Mouse (Mus musculus) heart, adult 9 months (tissue): ENCODE data around the gene Gamt.

Experiments
- DNase-seq, 2 experiments: peaks; one replicate each; pipeline ENCODE4 v3.0.0; 2022; ENCODE audit warnings: low spot score in 2 of 2

Gene Gamt

DNA sequence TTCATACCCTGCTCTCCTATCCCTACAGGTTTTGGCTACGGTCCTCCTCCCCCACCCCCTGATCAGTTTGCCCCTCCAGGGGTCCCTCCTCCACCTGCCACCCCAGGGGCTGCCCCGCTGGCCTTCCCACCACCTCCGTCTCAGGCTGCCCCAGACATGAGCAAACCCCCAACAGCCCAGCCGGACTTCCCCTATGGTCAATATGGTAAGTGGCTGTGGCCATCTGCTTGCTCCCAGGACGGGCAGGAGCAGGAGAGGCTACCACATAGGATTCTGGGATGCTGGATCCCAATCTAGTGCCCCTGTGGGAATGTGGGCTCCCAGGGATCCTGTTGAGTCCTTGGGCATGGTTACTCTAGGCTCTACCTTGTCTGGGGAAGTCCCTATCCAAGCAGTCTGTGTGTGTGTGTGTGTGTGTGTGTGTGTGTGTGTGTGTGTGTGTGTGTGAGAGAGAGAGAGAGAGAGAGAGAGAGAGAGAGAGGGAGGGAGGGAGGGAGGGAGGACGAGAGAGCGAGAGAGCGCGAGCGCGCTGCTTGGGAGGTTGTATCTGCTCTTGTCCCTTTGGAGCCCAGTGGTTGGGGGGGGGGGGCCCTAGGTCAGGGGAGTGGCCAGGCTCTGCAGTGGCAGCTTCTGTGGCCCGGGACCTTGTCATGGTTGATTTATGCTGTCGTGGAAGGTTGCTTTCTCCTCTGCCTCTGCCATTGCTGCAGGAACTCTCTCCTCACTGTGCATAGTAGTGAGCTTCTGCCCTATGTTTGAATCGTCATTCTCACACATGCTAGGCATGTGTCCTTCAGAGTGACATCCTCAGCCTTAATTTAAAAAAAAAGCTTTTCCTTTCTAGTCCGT is 24.6 kb upstream of the Gamt start:
- DNase-seq, result no peak

DNA sequence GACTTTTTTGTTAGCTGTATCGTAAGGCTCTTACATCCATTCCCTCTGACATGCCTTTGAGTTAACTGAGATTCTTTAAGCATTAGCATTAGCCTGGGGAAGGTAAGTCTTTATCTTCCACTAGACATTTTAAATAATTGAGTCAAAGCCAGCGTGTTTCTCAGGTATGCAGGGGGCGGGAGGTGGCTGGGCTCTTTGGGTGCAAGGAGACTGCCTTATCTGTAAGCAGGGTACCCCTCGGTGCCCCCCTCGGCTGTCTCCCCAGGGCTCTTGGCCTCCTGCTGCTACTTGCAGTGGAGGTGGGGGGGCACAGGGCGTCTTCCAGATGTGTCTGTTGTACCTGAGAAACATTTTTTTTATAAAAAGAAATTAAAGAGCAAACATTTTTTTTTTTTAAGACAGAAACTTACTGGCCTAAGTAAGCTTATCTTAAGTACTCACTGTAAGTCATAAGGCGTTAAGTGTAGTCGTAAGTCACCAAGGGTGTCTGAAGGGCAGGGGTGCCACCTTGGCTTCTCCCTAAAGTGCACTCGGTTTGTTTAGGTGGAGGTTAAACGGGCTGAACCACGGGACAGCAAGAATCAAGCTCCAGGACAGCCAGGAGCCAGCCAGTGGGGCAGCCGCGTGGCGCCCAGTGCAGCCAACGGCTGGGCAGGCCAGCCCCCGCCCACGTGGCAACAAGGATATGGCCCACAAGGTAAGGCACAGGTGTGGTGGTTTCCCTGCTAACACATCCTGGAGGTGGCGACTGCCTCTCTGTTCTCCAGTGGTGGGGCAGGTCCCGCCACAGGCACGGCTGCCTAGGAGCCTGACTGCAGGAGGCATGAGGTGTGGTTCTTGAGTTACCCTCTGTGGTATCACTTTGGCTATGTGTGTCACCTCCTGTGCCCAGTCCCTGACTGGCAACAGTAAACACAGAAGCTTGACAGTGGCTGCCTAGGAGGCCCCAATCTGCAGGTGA is 21.9 kb upstream of the Gamt start:
- DNase-seq, result no peak

DNA sequence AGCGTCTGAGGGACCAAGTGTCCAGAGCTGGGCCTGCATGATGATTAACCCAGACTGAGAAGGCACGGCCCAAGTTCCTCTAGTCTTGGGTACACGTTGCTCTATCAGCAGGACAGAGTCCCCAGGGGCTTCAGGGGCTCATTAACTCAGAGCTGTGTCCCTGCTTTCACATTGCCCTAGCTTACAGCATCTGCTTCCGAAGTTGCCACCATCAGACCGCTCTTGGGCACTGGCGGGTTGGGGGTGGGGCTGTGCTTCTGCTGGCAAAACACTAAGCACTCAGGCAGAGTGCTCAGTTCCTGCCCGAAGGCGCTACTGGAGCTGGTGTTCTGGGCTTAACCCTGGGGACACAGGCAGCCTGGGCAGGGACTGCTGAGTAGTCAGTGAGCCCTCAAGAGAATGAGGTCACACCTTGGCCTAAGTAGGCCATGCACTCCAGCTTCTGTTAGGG is 21.1 kb upstream of the Gamt start:
- DNase-seq, result no peak

DNA sequence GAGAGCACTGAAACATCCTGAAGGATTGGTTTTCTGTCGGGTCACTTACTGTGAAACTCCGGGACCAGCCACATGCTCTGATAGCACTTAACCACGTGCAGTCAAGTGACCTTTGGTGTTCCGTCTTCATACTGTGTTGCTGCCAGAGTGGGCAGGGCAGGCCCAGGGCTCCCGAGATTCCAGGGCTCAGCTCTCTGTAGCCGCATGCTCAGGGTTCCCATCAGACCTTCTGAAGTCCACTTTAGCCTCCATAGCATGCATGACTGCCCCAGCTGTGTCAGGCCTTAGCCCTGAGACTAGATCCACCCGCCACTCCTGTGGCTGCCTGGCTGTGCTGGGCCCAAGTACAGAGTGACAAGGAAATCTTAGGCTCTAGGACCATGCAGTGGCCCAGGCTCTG is 20.5 kb upstream of the Gamt start:
- peak in 1 of 2 experiments; percentile 64 for DNase-seq

DNA sequence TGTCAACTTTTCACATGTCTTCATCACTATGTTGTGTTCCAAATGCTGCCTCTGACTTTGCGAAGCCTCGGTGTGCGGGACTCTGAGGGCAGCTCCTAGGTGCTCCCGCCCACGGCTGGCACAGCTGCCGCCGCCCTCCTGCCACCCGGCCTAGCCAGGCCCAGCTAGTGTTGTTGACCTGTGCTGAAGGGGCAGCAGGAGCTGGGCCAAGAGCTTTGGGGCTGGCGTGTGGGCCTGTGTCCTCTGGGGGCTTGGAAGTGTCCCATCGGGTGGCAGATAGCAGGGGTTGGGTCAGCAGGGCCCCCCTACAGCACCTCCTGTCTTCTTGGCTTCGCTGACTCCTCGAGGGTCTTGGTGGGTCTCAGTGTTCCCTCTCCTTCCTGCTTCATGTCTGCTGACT is 18.5 kb upstream of the Gamt start:
- no peak for DNase-seq

DNA sequence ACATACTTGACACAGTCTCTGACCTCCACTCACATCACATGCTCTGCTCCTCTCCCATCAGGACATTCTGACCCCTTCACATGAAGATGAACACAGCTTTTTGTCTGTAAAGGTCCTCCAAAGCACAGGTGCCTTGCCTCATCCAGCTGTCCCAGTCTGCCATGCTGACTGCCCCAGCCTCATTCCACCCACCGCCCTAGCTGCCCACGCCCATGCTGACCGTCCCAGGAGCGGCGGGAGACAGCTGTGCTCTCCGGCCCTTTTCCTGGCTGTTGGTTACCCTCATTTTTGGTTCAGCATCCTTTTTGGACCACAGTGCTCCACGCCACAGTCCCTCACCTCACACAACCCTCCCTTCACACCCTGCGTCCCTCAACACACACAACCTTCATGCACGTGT is 17.6 kb upstream of the Gamt start:
- no peak for DNase-seq

DNA sequence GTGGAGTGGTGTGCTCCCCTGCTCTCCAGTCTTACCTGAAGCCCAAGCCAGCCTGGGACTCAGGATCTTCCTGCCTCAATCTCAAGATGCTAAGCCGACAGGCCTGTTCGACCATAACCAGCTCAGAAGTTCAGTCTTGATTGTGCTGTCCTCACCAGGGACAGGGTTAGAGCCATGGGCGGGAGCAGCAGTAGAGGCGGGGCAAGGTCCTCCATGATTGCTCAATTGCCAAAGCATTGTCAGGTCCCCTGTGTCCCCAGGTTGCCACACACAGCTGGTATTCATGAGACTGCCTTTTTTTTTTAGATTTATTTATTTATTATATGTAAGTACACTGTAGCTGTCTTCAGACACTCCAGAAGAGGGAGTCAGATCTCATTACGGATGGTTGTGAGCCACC is 15.4 kb upstream of the Gamt start:
- DNase-seq, result no peak

DNA sequence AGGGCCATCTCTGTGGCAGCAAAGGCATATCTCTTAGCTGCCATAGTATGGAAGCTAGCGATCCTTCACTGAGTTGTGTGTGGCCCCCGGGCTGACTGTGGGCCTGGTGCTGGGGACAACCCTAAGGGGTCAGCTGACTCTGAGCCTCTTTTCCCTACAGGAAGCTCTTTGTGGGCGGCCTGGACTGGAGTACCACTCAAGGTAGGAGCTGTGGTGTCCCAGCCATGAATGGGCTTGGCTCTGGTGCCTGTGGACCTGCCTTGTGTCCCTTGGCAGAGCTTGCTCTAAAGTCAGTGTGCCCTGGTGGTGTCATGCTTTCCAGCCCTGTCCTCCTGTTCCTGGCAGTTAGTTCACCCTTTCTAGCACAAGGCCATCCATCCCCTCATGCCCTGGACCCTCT is 13.0 kb upstream of the Gamt start:
- DNase-seq, result no peak

DNA sequence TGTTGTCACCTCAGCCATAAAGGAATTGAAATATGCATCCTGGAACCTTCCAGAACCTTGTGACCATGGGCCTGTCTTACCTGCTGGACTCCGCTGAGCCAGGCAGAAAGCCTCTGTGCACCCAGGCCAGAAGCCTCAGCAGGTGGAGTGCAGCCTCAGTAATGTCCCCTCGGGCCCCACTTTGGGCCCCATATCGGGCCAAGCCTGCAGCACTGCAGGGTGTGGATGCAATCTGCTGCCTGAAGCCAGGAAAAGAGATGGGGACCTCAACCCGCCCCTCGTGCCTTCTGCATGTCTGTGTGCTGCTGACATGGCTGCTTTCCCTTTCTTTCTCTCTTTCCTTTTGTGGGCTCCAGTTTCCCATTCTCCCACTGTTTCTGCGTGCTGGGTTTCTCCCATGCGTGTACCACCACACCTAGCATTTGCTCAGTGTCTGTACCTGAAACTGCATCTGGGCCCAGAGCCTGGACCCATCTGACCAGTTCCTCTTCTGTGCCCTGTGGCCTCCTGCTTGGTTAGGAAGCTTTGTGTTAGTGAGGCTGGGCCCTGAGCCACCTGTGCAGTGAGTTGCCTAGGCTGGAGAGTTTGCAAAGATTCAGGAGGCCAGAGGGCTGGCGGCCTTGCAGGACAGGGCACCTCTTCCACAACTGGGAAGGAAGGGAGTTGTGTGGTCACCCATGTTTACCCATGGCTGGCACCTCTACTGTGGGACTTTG is 11.2 kb upstream of the Gamt start:
- no peak for DNase-seq

DNA sequence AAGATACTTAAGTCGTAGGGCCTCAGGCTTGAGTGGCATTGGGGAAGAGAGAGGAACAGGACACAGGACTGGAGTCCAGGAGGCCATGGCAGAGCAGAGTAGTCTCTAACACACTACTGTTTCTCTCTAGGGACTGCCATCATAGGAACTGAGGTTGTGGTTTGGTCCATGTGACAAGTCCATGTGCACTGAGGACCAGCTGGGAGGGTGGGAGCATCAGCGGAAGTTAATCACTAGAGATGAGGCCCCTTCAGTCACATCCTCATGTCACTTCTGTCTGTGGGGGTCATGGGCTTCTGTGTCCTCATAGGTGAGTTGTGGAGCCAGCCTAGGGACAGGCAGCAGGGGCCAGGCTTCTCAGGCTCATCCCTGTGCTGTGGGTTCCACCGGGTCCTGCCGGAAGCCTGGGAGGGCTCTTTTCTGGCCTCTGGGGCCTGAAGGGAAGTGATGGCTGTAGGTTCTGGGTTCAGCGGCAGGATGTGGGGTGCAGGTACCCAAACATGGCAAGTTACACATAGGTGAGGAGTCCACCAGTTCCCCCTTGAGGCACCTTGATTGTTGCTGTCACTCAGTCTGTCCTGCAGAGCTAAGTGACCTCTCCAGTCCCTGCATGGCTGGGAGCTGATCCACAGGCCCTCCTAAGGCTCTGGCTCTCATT is 10.5 kb upstream of the Gamt start:
- no peak for DNase-seq

DNA sequence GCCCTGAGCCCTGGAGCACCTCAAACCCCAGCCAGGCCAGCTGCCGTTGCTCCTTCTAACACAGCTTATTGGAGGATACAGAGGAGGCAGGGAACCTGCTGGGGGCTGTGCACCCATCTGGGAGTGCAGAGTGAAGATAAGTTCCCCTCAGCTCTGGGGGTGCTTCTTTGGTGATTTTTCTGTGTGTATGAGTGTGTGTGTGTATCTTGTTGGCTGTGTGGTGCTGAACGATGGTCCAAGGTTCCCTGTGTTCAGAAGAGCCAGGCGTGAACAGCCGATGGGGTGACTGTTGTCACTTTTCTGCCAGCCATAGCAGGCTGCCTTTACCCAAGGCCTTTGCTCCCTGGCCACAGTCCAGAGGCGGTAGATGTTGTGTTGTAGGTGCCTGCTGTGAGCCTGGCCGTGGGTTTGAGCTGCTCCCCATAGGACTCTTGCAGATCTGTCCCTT is 9.9 kb upstream of the Gamt start:
- DNase-seq, result no peak

DNA sequence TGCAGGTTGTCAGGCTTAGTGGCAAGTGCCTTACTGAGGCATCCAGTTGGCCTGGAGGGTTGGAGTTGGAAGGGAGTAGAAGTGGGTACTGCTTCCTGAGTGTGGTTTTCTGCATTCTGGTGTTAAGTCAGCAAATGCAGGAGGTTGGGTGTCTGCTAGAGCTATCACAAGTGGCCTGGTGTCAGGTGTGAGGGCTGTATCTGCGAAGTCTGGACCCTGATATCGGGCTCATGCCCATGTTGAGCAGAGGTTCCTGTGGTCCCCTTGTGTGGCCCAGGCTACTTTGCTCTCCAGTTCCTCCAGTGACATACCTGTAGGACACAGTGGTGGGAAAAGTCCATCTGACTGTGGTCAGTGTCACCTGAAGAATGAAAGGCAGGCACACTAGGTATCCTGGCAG is 9.3 kb upstream of the Gamt start:
- DNase-seq, result no peak

DNA sequence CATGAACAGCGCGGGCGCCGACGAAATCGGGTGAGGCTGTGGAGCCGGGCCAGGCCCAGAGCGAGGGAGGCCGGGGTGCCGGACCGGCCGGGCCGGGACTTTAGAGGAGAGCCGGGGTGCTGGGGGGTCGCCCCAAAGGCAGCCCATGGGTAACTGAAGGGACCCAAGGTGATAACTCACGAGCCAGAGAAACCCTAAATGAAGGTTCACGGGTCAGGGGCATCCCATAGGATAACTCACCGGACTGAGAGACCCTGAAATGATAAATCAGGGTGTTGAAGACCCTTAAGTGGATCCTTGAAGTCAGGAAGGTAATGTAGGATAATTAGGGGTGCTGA is 4.3 kb upstream of the Gamt start:
- no peak for DNase-seq

DNA sequence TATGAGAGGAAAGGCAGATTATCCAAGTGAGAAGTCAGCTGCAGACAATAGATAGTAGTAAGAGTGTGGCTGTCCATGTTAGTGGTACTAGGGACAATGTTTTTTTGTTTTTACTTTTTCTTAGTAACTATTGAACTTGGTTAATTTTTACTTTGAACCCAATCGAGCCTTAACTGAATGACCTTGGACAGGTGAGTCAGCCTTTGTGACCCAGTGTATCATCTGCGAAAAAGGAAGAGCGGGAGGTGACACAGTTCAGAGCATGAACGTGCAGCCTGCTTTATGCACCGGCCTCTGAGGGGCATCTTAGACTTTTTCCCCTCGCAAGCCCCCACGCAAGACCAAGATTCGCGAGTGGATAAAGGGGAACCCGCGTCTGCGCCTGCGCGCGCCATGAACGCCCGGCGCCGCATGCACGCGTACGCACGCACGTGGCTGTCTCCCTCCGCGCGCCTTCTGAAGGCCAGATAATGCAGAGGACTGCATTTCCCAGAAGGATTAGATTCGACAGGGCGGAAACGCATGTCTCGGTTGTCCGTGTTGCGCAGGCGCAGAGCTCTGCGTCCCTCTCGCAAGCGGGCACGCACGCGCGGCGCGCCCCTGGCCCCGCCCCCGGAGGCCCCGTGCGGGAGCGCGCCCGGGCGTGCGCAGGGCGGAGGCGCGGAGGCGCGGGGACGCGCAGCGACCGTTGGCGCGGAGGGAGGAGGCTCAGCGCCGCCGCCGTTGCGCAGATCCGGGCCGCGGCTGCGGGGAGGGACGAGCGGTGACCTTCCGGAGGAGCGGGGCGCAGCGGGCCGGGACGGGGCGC is 3.7 kb upstream of the Gamt start:
- DNase-seq, result peak; percentile 99 to 100

DNA sequence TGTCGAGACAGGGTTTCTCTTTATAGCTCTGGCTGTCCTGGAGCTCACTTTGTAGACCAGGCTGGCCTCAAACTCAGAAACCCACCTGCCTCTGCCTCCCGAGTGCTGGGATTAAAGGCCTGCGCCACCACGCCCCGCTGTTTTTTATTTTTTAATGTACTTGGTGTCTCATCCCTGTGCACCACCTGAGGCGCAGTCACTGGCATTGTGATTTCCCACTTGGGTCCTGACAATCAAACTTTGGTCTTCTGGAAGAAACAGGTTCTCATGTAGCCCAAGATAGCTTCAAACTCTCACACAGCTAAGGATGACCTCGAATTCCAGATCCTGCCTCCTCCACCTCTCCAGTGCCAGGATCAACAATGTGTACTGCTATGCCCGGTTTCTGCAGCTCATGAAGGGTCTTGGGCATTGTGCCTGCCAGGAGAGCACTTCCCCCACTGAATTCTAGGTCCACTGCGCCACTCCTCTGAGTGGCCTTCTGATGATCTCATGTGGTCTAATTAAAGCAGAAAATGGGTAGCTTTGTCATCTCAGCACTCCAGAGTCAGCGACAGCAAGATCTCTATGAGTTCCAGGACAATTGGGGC is 2.1 kb upstream of the Gamt start:
- no peak for DNase-seq

DNA sequence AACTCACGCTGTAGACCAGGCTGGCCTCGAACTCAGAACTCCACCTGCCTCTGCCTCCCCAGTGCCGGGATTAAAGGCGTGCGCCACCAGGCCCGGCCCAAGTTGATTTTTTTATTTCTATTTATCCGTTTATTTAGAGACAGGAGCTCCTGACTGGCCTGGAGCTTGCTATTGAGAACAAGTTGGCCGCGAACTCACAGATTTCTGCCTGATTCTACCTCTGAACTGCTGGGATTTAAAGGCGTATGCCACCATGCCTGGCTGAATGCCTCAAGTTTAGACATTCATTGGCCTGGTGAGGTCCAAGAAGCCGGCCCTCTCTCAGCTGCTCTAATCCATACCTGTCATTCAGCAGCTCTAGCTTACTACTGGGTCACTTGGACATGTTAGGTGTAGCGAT is 1.4 kb upstream of the Gamt start:
- DNase-seq, result no peak

DNA sequence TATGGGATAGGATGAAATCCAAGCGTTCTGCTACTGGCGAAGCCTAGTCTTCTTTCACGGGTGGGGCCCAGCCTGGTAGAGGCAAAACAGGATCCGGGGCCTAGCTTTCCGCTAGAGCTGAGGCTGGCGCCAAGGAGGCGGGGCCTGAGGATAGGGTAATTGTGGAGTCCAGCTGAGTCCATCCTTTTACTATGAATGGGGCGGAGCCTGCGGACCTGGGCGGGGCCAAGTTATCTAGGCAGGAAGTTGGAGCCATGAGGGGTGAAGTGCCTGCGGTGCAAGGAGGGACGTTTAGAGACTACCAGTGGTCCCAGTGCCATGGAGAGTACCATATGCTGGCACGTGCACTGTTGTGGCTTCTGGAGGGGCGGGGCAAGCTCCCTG is 765 bp upstream of the Gamt start:
- DNase-seq, result peak; percentile 99

DNA sequence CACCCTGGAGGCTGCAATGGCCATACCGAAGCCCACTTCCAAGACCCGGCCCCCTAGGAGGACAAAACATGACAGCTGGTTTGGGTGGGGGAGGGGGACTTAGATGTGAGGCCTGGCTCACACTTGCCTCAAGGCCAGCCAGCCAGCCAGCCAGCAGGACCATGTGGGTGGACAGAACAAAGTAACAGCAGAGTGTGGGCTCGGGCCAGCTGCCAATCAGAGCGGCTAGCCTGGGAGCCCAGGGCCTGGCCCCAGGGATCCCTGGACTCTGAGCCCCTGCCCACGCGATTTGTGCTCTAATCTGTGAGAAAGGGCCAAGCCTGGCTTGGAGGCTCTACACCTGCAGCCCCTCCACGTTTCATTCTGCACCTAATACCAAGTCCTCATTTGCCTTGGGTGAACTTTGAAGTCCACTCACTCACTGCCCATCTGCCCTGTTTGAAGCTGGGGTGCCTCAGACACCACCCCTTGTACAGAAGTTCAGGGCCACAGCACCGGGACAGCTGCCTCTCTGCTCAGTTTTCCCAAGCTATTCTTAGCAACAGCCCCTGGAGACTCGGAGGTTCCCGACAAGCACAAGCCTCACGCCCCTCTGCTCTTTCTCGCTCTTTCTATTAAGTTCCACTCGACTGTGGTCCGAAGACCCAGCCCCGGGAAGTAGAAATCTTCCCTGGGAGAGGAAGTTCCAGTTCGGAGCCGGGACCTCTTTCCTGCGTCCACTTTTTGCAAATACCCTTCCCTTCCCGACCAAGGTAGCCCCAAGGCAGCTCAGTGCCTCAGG is 761 bp downstream of the Gamt start:
- peak in 1 of 2 experiments; percentile 71 for DNase-seq

DNA sequence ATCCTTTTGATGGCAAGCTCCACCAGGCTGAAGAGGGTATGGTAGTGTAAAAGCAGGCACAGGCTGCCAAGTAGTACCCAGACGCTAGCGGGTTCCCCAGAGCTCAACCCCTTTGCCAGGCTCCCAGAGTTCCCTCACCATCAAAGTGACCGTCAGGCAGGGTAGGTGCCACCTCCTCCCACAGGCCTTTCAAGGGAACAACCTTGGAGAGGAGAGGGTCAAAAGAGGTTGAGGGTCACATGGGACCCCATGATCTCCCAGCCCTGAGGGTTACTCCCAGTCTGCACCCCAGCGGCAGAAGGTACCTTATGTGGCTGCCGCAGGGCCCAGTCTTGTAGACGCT is 1.4 kb downstream of the Gamt start:
- DNase-seq, result no peak
